Mouse (Mus musculus) neutrophil, adult 5-6 weeks (primary cell): Measurements from ENCODE around the gene Cubn. TPM values are rescaled to one million over a fixed set of nuclear protein-coding genes. Genes with fewer than 3 reads are reported as not detected.

Experiments
- ATAC-seq: fragments of 151-379, 151-347 bp; 2 replicates; pipeline ENCODE4 v1.8.0; 2017; ENCODE audit warnings: mild to moderate bottlenecking, moderate TSS enrichment; ENCODE audit not compliant: insufficient number of reproducible peaks, poor library complexity, low FRiP score, severe bottlenecking; ENCODE audit errors: extremely low read depth
- total RNA-seq: library from RNA; stranded (forward); fragments of 200-1000 nt; gene quantifications from 2 replicates; pipeline ENCODE4 v1.2.3, GENCODE M21; 2017

Cubn gene
- total RNA-seq, 1 experiment from 2014 or later, result under 0.01 TPM

DNA sequence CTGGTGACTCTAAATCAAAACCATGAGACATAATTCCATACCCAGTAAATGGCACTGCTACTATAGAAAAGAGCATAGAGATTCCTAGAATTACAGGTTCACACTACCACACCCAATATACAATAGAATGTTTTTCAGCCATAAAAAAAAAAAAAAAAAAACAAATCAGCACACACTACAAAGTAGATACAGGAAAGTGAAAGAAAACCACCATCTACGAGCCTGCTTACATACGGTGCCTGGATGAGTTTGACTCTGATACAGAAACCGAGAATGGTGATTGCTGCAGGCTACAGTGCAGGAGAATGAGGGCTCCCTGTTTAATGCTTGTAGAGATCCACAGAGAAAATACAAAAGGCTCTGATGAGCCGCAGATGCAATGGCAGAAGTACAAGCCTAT is 1.3 kb upstream of the Cubn start:
- ATAC-seq, result no peak

DNA sequence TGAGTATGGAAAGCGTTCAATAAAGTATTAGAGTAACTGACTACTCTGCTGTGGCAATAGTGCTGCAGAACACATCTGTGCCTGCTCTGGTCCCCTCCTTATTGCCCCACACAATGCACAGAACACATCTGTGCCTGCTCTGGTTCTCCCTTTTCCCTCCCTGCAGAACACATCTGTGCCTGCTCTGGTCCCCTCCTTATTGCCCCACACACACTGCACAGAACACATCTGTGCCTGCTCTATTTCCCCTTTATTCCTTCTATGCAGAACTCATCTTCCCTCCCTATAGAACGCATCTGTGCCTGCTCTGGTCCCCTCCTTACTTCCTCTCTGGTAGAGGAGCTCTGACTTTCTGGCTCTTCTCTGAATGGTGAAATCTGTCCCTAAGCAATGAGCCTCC is 1.1 kb downstream of the Cubn start:
- no peak for ATAC-seq

DNA sequence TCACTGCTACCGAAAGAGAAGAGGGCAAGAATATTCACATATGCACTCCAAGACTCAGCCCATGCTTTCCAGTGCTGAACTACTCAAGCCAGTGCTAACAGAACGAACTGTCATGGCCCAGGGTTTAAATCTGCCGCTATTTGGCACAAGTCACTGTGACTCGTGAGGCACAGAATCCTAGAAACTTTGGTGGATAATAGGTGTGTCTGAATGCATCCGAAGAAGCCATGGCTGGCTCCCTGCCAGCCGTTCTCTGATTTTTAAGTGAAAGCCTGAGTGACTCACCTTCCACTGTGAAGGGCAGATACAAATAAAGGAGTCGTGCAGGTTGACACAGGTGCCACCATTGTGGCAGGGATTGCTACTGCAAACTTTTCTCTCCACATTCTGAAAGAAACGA is 5.1 kb downstream of the Cubn start:
- no peak for ATAC-seq

DNA sequence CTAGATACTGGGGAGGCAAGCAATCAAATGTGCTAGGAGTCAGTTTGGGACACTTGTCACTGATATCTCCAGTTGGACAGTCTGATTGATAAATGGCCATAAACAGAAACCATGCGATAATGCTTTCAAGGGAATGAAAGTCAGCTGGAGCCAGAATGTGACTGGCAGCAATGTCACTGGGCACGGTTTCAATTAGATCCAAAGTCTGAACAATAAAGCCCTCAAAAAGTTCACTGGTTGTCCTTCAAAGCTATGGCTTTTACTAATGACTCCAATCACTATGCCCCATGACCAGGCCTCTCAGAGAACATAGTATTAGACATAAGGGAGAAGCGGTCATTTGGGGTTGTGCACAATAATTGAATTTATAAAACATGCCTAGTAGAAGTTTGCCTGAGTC is 7.0 kb downstream of the Cubn start:
- ATAC-seq, result no peak

DNA sequence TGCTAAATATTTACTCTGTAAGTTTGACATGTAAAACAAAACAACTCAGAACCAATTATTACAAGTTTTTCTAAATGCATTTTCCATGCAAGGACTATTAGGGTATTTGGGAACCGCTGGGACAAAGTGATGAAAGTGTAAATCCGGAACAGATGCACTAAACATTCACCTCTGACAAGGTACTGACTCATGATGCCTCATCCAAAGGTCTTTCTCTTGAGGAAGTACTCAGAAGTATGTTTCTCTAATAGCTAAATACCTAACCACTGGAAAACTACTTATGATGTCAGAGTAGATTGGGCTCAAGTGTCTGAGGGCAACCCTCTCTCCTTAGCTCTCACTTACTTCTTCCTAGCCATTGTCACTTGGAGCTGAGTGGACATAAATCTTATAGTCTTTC is 10.9 kb downstream of the Cubn start:
- no peak for ATAC-seq

DNA sequence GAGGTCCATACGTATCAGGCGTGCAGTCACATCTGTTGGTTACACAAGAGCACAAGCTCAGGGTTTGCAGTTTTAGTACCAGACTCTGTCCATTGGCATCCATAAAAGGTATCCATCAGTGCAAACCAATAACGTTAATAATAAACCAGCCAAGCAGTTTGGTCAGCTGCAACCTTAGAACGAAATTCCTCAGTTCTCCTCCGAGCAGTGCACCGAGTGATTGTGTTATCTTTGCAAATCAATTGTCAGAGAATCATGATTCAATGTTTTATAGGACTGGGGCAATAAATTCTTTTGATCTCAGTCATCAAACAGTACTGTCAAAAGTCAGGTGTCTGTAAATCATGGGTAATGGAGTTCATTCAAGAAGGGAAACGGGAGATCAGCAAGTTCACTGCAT is 12.4 kb downstream of the Cubn start:
- ATAC-seq, result no peak

DNA sequence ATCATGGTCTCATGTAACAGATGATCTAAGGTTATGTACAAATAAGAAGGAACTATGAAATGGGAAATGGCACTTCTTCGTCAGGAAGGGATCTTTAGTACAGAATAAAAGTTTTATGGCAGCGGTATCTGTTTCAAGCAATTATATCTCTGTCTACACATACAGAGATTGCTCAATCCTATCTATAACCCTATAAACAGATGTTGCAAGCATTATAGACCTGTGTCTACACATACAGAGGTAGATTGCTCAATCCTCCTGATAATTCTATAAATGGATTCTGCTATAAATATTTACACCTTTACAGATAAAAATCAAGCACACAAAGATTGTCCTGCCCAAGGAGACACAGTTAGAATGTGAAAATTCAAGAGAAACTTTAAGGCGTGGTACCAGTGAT is 21.5 kb downstream of the Cubn start:
- no peak for ATAC-seq

DNA sequence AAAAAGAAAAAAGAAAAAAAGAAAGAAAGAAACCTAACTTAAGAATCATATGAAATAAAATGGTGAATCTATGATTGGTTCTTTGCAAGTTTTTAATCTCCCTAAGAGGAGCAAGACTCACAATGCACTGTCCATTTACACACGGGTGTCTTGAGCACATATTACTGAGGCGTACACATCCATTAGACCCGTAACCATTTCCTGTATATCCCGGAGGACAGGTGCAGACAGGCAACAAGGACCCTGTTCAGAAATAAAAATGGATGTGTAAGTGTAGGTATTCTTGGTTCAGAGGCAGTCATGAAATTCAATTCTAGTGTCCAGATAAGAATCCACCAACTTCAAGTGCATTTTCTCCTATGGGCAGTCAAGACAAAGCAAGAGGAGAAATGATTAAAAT is 22.0 kb downstream of the Cubn start:
- ATAC-seq, result no peak

DNA sequence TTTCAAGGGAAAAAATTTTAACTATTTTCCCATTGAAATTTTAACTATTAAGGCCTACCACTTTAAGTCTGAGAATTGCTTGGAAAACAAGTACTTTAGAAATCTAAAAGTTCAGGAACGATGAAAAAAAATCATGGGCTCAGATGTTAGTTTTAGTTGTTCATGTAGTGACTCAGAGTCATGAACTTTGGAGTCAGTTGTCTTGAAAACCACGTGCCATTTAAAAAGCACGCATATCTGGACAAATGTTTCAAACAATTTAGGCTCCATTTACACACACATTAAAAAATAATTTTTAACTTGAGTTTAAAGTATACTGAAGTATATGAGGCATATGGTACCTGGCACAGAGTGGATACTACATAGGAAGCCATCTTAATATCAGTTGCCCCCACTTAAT is 24.9 kb downstream of the Cubn start:
- no peak for ATAC-seq

DNA sequence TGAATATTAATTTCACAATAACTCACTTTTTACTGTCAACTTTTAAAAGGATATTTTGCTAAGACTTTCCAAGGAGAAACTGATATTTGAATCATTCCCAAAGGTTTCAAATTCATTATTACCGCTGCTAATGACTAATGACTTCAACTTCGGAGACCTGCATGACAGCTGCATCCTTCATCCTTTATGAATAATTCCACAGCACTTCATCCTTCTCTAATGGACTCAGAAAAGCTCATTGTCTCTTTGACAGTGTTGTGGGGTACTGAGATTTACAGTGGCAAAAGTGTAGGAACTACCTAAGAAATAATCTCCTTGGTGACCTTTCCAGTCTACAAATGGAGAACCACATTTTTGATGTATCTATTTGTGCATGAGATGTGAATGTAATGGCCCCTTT is 33.5 kb downstream of the Cubn start:
- no peak for ATAC-seq

DNA sequence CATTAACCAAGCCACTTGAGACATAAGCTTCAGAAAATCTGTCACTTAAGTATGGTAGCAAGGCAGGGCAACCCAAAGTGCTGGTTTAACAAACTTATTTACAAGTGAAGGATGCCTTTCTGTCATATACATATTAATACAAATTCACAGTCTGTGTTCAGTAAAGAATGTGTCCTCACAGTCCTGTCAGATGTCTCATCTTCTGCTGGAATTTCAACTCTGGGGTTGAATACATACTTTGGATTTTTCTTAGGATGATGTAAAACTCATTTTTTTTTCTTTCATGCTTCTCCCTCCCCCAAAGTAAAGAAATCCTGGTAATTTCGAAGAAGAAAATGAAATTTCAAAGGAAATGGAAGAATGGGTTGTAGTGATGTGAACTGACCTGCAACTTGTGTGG is 34.8 kb downstream of the Cubn start:
- ATAC-seq, result no peak

DNA sequence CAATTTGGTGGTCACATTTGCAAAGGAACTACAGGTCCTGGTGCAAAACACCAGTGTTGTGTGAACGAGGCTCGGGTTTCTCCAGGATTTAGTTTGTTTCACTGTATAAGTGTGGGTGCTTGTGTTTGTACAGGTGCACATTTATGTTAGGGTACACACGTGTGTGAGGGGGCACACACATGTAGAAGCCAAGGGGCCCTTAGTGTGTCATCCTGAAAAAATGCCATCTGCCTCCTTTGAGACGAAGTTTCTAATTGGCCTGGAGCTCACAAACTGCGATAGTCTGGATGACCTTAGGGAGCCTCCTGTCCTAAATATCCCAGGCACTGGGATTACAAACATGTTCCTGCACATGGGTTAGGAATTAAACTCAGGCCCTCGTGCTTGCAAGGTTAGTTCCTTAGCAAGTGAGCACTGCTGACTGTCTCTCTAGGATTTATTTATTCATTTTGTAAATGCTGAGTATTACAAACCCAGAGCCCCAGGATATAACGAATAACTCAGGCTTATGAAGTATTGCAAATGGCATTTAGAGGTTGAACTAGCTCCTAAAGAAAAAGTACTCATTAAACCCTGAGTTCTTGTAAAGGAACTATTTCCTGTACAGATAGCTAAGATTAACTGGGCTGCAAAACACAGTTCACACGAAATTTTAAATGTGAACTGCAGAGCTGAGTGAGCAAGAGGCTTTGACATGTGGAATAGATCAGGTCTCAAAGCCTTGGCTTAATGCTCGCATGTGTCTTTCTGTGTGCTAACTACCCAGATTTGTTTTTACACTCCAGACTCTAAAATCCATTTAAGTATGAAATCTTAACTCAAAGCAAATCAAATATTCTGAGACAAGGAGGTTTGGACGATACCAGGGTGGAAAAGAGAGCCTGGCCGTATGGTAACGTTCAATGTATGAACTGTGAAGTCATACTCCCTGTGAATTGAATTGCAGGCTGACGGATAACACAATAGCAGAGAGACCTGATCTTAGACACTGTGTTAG is 39.8 kb downstream of the Cubn start:
- no peak for ATAC-seq

DNA sequence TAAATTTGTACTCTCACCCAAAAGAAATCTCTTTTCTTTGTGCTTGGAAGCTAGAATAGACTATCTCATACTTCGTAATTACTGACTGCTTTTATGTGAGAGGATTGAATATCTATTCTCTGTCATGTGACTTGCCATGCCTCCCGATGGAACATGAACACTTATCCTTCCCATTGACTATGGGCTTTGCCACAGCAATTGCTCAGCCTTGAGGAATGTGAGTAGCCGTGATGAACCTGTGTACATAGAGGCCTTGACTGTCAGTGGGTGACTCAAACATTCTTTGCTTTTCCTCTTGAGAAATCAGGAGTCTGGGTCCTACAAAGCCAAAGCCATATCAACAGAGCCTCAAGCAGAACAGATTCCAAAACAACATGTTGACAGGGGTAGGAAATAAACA is 40.7 kb downstream of the Cubn start:
- no peak for ATAC-seq

DNA sequence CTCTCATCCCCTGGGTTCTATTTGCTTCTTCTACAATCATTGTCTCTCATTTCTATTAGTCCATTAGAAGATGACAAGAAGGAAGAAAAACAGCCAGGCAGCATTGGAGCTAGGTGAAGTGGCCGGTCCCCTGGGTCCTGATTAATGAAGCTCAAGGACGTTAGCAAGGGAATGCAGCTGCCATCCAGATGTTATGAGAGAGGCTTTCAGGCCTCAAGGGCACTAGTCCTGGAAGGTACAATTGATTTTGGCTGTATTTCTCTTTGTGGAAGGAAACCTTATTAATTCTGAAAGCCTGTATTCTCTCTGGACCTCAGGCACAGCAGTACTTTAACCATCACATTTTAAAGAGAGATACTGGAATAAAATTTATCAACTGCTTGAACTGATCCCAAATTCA is 41.1 kb downstream of the Cubn start:
- no peak for ATAC-seq

DNA sequence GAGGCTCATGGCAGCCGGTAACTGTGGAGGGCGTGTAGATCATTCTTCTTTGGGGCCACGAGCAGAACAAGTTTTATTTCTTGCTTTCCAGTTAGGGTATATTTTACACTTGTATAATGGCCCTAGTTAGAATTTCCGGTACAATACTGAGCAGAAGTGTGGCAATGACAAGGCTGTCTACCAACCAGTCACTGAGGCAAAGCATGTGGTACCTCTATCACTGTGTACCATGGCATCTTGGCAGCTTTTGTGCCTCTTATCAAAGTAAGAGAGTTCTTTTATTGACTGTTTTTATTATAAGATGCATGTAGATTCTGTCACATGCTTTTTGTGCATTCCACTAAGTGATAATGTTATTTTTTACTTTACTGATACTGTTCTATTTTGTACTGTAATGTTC is 46.5 kb downstream of the Cubn start:
- no peak for ATAC-seq

DNA sequence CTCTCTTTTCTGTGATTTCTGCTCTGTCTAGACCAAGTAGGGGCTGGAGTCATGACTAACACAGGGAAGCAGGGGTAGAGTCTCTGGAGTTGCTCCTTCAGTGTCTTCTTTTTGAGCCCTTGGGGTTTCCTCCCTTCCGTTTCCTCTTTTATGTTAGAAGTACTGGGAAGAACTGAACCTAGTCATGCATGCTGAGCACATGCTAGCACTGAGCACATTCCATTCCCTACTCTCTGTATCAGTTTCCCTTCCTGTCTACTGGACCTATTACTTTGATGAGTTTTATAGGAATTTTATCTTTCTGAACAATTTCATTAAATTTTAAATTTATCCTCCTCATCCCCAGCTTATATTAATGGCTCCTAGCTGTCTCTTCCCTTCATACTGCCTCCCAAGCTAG is 52.6 kb downstream of the Cubn start:
- ATAC-seq, result no peak

DNA sequence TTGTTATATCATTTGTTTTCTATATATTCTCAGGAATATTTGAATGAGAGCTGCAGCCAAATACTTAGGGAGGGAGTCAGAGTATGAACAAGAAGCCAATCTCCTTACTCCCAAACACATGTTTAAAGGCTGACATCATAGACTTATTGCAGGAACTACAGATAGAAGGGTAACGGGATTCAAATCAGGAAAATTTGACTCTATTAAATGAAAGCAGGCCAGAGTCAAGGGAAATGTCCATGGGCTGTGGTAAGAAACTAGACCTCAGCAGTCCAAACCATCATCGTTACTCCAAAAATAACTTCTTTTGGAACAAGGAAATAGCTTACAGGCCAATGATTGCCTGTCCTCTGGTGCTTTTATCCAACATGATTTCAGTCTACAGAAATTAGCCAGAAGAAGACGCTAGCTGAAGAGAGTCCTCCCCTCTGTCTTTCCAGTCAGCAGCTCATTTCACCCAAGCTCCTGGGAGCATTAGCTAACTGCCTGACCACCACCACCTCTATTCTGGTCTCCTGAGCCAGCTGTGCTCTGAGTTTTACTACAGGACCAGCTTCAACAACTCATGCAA is 53.3 kb downstream of the Cubn start:
- ATAC-seq, result no peak

DNA sequence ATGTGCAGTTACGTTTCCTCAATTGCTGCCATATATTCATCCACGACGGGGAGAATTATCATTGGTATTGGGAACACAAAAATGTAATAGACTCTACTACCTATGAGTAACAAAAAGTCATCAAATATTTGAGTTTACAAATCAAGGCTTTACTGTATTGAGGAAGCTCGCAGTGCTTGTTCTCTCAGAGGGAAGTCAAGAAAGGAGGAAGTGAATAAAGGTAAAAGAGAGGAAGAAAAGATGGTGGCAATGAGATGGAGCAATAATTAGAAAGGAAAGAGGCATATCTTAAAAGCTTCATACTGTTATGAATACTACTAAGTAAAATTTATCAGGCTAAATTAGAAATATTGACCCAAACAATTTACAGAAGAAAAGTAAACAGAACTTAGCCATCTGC is 59.6 kb downstream of the Cubn start:
- 0 out of 2 replicates have a peak, but pooled peaks have one; percentile 39 for ATAC-seq

DNA sequence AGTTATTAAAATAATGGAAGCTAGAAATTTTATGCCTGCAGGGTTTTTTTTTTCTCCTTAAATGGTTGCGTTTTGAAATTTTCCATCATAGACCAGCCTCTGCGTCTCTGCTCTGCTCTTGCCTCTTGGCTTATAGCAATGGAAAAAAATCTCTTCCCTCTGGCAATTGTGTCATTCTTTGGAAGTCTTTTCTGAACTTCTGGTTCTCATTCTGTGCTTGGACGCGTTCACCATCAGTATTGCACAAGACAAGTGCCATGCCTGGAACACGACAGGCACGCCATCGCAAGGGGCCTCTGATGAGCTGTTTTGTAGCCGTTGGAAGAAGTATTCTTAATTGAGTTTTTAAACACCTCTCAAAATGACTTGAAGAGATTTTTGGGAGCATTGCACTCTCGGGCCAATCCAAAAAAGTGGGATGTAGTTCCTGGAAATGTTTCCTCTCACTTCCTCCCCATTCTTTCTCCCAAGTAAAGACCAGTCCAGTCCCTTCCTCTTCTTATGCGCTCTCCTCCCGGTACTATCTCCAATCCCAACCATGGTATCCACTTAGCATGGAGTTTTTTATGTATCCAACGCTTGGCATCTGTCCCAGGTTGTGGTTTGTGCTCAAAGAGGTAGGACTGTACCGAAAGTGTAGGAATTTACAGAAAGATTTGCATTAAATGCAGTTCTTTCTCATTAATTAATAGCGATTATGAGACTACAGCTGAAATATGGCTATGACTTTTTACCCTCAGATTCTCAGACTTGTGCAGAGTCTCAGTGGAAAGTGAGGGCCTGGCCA is 69.4 kb downstream of the Cubn start:
- ATAC-seq, result no peak
